Mouse (Mus musculus) heart, embryonic 10.5 days (tissue): ENCODE measurements around the gene Asb18. TPM values are rescaled to one million over a fixed set of nuclear protein-coding genes. Genes with fewer than 3 reads are reported as not detected.

ENCODE experiments used
- DNase-seq: peaks from one replicate; pipeline ENCODE4 v3.0.0-alpha.2; 2017; ENCODE audit warnings: low spot score
- H3K27ac ChIP-seq: fragments of 300-500 bp; sonication (generic); 2 replicates; pipeline ENCODE4 v1.5.1; 2016; ENCODE audit warnings: mild to moderate bottlenecking
- H3K27me3 ChIP-seq: fragments of 300-500 bp; sonication (generic); 2 replicates; pipeline ENCODE4 v1.6.1; 2016; ENCODE audit warnings: mild to moderate bottlenecking; ENCODE audit not compliant: poor library complexity, insufficient read depth, severe bottlenecking
- H3K36me3 ChIP-seq: fragments of 300-500 bp; sonication (generic); 2 replicates; pipeline ENCODE4 v1.6.1; 2016; ENCODE audit warnings: mild to moderate bottlenecking, moderate library complexity
- H3K4me1 ChIP-seq: fragments of 300-500 bp; sonication (generic); 2 replicates; pipeline ENCODE4 v1.6.1; 2016; ENCODE audit warnings: mild to moderate bottlenecking
- H3K4me3 ChIP-seq: fragments of 300-500 bp; sonication (generic); 2 replicates; pipeline ENCODE4 v1.5.1; 2016; ENCODE audit warnings: mild to moderate bottlenecking, moderate library complexity
- H3K9me3 ChIP-seq: fragments of 300-500 bp; sonication (generic); 2 replicates; pipeline ENCODE4 v1.6.1; 2016; ENCODE audit warnings: mild to moderate bottlenecking, moderate library complexity
- WGBS: fragments of 180-500 bp; shearing (Covaris S2); methylation state at CpG from one replicate; pipeline ENCODE4 v1.1.7; 2016; 5-methylcytosine and 5-hydroxymethylcytosine counted together
- polyA plus RNA-seq: library from polyadenylated mRNA; unstranded; fragments of >200 nt; fragmentation: Nextera tagmentation; extraction: Ambion mirVana; gene quantifications from 2 replicates; pipeline ENCODE4 v1.2.1, GENCODE M21; 2016

Asb18 gene
- polyA plus RNA-seq, 1 experiment from 2014 or later: 0.93 TPM

DNA sequence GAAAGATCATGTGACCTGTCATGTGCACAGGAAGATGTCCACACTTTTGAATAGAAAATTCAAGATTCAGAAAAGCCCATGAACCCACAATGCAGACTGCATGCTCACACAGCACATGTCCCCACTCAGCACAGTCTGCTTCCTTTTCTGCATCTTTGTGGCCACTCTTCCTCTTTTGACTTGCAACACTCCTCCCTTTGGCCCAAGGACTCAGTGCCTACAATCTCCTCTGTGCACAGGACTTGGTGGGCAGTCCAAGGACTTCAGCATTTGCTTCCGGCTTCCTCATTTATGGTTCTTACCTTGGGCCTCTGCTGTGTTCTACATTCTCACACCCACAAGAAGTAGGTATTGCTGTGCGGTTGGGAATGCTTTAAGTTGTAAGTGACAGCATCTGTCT lies 112.2 kb downstream of the Asb18 start:
- Histone ChIP-seq H3K36me3 (no peaks in the 10 kb centered on the region), H3K27ac (no peak overlapping the region), H3K27me3 (no peaks in the 10 kb centered on the region), H3K4me1 (no peaks in the 10 kb centered on the region), H3K9me3 (no peaks in the 10 kb centered on the region), H3K4me3 (no peak overlapping the region)
- DNase-seq: no peak
- 84% methylated on average over 2 of the region's 2 CpGs for WGBS

DNA sequence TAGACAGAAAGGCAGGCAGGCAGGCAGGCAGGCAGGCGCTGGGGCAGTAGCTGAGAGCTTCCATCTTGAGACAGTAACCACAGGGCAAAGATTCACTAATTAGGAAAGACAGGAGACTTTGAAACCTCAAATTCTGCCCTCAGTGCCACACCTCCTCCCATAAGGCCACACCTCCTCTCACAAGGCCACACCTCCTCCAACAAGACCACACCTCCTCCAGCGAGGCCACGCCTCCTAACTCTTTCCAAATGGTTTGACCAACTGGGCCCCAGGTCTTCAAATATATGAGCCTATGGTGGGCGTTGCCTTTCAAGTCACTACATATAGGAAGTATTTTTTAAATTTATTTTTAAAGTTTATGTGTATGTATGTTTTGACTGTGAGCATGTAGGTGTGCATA lies 113.1 kb downstream of the Asb18 start:
- 76% methylated on average over 4 of the region's 4 CpGs for WGBS
- Histone ChIP-seq H3K9me3 (no peaks in the 10 kb centered on the region), H3K27ac (no peak overlapping the region)

More for the DNA sequence above, 113.1 kb downstream of the Asb18 start:
- no peaks in the 10 kb centered on the region for H3K27me3 ChIP-seq
- no peaks in the 10 kb centered on the region for H3K36me3 ChIP-seq
- H3K4me3 ChIP-seq: no peak overlapping the region
- DNase-seq: no peak
- no peaks in the 10 kb centered on the region for H3K4me1 ChIP-seq

Other genes with a start within 250 kb of the Asb18 start
- gene Gbx2, start 83.5 kb downstream of the Asb18 start, polyA plus RNA-seq: 0.94 and 1.9 TPM in 2 replicates
- 0.11 and 0.16 TPM in 2 replicates for gene Iqca, start 138.7 kb upstream of the Asb18 start, polyA plus RNA-seq
- gene Ackr3, start 189.3 kb upstream of the Asb18 start, polyA plus RNA-seq: 24.7 and 25.5 TPM in 2 replicates